In genomic region chr3:30602065-30602739, GRCm38 (mm10) we compare ENCODE assay signal across 7 mouse cellular contexts. TPM values are rescaled to one million over a fixed set of nuclear protein-coding genes. Genes with fewer than 3 reads are reported as not detected.
A peak's percentile ranks its signal among the peaks of the same experiment; 100 is the strongest.
DNase-seq lines count a peak whose midpoint lies in the region; ATAC-seq lines count a peak whose summit lies in the region.

TSS of gene Mynn (plus strand) at chr3:30602065.

- no peaks in the 10 kb centered on the region for H3K9me3 ChIP-seq in intestine, embryonic 16.5 days (ENCODE audit: control insufficient read depth, low read length)
- H3K9me3 ChIP-seq in midbrain, embryonic 11.5 days (ENCODE audit: control insufficient read depth, low read length), result no peaks in the 10 kb centered on the region

- H3K4me1 ChIP-seq in intestine, embryonic 16.5 days (ENCODE audit: control insufficient read depth, insufficient read depth, low read length), result peaks cover 10% of the 10 kb centered on the region; the same call in 1 of the 2 replicates
- peaks cover 8% of the 10 kb centered on the region for H3K4me1 ChIP-seq in midbrain, embryonic 11.5 days (ENCODE audit: control insufficient read depth, insufficient read depth, low read length)

- peak within 1 kb of the TSS; percentile 97 for H3K27ac ChIP-seq in intestine, embryonic 16.5 days (ENCODE audit: low read length)
- H3K27ac ChIP-seq in midbrain, embryonic 11.5 days (ENCODE audit: low read depth, low read length), result peak within 1 kb of the TSS; percentile 94

- WGBS in intestine, embryonic 16.5 days, result 0% methylated on average over 40 of the region's 40 CpGs
- under 1% methylated on average over 40 of the region's 40 CpGs for WGBS in midbrain, embryonic 11.5 days

- peak within 1 kb of the TSS; percentile 91 for H3K4me3 ChIP-seq in intestine, embryonic 16.5 days (ENCODE audit: low read length)
- H3K4me3 ChIP-seq in midbrain, embryonic 11.5 days (ENCODE audit: low read depth, low read length), result peak within 1 kb of the TSS; percentile 88

- DNase-seq in adrenal gland, adult 8-10 months, result peak; percentile 95
- peak; percentile 98 for DNase-seq in embryo, embryonic 9.5 days (ENCODE audit: extremely low spot score)
- peak; percentile 83 to 98 for DNase-seq in gastrocnemius, postnatal 4 days (ENCODE audit: low spot score in 2 of 2)
- peak; percentile 99 for DNase-seq in left cerebral cortex, postnatal 36 days (ENCODE audit: low spot score in 2 of 2)
- peak; percentile 100 for DNase-seq in midbrain, embryonic 11.5 days (ENCODE audit: low spot score, missing footprints)
- peak; percentile 91 for DNase-seq in skeletal muscle tissue, adult 2 months (ENCODE audit: low read depth, low spot score)

- H3K27me3 ChIP-seq in intestine, embryonic 16.5 days (replicated peaks; ENCODE audit: control insufficient read depth, insufficient read depth, low read length), result 0 out of 2 replicates have a peak, but pooled peaks cover 3% of the 10 kb centered on the region
- H3K27me3 ChIP-seq in midbrain, embryonic 11.5 days (ENCODE audit: control insufficient read depth, insufficient read depth, low read length), result no peaks in the 10 kb centered on the region

- H3K36me3 ChIP-seq in intestine, embryonic 16.5 days (ENCODE audit: control insufficient read depth, insufficient read depth, low read length), result peaks cover 3% of the 10 kb centered on the region; the same call in 1 of the 2 replicates
- no peaks in the 10 kb centered on the region; the same call in 1 of the 2 replicates for H3K36me3 ChIP-seq in midbrain, embryonic 11.5 days (ENCODE audit: control insufficient read depth, insufficient read depth, low read length)

- peak within 1 kb of the TSS; percentile 89 for H3K4me2 ChIP-seq in intestine, embryonic 16.5 days (ENCODE audit: low read depth, low read length)
- H3K4me2 ChIP-seq in midbrain, embryonic 11.5 days, result peak within 1 kb of the TSS; percentile 80

- intact Hi-C loops in left cerebral cortex, postnatal 36 days (cut with DNase I), result loop anchor here (5.0 to 10.0 kb wide), 2 partner anchors 190 to 363 kb away; partner anchors contain the start of genes Phc3 and Sec62

- H3K9ac ChIP-seq in intestine, embryonic 16.5 days (ENCODE audit: low read depth, low read length), result peak within 1 kb of the TSS; percentile 95
- H3K9ac ChIP-seq in midbrain, embryonic 11.5 days (ENCODE audit: low read length), result peak within 1 kb of the TSS; percentile 86

- ATAC-seq in intestine, embryonic 16.5 days, result peak; percentile 95
- peak; percentile 95 for ATAC-seq in midbrain, embryonic 11.5 days (ENCODE audit: low FRiP score)

RNA-seq across cellular contexts. Expression of gene Mynn, which starts in this region (rescaled TPM):
- total RNA-seq in adrenal gland, adult 8-10 months (2022), result 10 to 100 TPM; 17.2 to 25.9 (median 20.4) TPM
- 10 to 100 TPM; 16.5 to 22.0 TPM for total RNA-seq in gastrocnemius, postnatal 4 days (2021)
- 20.6 and 21.7 TPM in 2 replicates for polyA plus RNA-seq in intestine, embryonic 16.5 days (2015; fragmentation: Nextera tagmentation; extraction: Ambion mirVana)
- total RNA-seq in left cerebral cortex, postnatal 36 days (2021), result 10 to 100 TPM; 11.1 to 15.3 TPM
- polyA plus RNA-seq in midbrain, embryonic 11.5 days (2014; fragmentation: Nextera tagmentation; extraction: Ambion mirVana), result 37.5 and 38.7 TPM in 2 replicates

Comparison
In these comparisons a context has a peak if more than half of its experiments do, and no peak if none do; other contexts are left out.
1. Peak in every context shown above with its lines: DNase-seq, ATAC-seq, H3K4me3 ChIP-seq and H3K27ac ChIP-seq.